Mouse (Mus musculus) liver, adult 2 months (tissue): Measurements from ENCODE around the gene Pank2. TPM values are rescaled to one million over a fixed set of nuclear protein-coding genes. Genes with fewer than 3 reads are reported as not detected.
"Not testable (repeated sequence)": the region's sequence is repeated elsewhere in the genome, so short reads cannot be mapped to it uniquely, and the experiment has no call there.

ENCODE experiments used
- DNase-seq: peaks from one replicate; pipeline ENCODE4 v3.0.0-alpha.2; 2011; ENCODE audit warnings: low read depth, low spot score; ENCODE audit errors: extremely low read depth
- H3K27ac ChIP-seq: fragments of 200-500 bp; replicated peaks from 2 replicates; pipeline ENCODE4 v1.5.1; 2012; ENCODE audit warnings: low read depth, mild to moderate bottlenecking, control low read depth, inconsistent platforms, low read length; ENCODE audit not compliant: insufficient read depth
- H3K27me3 ChIP-seq: fragments of 200-500 bp; 2 replicates; pipeline ENCODE4 v1.6.1; 2012; ENCODE audit warnings: mild to moderate bottlenecking, moderate library complexity, low read length, inconsistent platforms; ENCODE audit not compliant: control insufficient read depth, insufficient read depth
- H3K36me3 ChIP-seq: fragments of 200-500 bp; 2 replicates; pipeline ENCODE4 v1.6.1; 2012; ENCODE audit warnings: low read length, inconsistent platforms; ENCODE audit not compliant: control insufficient read depth, insufficient read depth
- H3K4me1 ChIP-seq: fragments of 200-500 bp; 2 replicates; pipeline ENCODE4 v1.6.1; 2011; ENCODE audit warnings: low read length; ENCODE audit not compliant: control insufficient read depth, insufficient read depth
- H3K4me3 ChIP-seq: fragments of 200-500 bp; 2 replicates; pipeline ENCODE4 v1.5.1; 2011; ENCODE audit warnings: low read depth, mild to moderate bottlenecking, control low read depth, low read length, moderate library complexity; ENCODE audit not compliant: insufficient read depth
- H3K79me2 ChIP-seq: fragments of 200-500 bp; 2 replicates; pipeline ENCODE4 v1.6.1; 2012; ENCODE audit warnings: inconsistent platforms, mild to moderate bottlenecking, low read length, moderate library complexity; ENCODE audit not compliant: control insufficient read depth, insufficient read depth
- H3K9ac ChIP-seq: fragments of 200-500 bp; 2 replicates; pipeline ENCODE4 v1.6.1; 2012; ENCODE audit warnings: low read depth, mild to moderate bottlenecking, control low read depth, inconsistent platforms, low read length
- CTCF ChIP-seq: fragments of 200-500 bp; IDR thresholded peaks from 2 replicates; pipeline ENCODE4 v1.5.1; 2011; ENCODE audit warnings: low read depth, low read length, control low read depth
- POLR2A ChIP-seq: fragments of 200-500 bp; IDR thresholded peaks from 2 replicates; pipeline ENCODE4 v1.6.1; 2011; ENCODE audit warnings: low read length, control low read depth; ENCODE audit not compliant: insufficient read depth; ENCODE audit errors: extremely low read depth
- whole genome bisulfite sequencing: fragments of 180-500 bp; shearing (Covaris S2); methylation state at CpG from one replicate; pipeline ENCODE4 v1.1.7; 2018; 5-methylcytosine and 5-hydroxymethylcytosine counted together
- polyA plus RNA-seq: library from polyadenylated mRNA; depleted of rRNA; stranded (reverse); fragments of >200 nt; gene quantifications from 2 replicates; pipeline ENCODE4 v1.2.3, GENCODE M21; 2012
- total RNA-seq: library from RNA; depleted of rRNA; stranded (reverse); fragments of >200 nt; gene quantifications from 2 replicates; pipeline ENCODE4 v1.2.3, GENCODE M21; 2014

The Pank2 gene
- total and polyA plus RNA-seq, 2 experiments: 6.1 to 16.0 TPM

GRCm38 (mm10) chr2:131222562-131222961 is 39.7 kb upstream of the Pank2 start:
- WGBS: 26% methylated on average over 5 of the region's 5 CpGs

DNA sequence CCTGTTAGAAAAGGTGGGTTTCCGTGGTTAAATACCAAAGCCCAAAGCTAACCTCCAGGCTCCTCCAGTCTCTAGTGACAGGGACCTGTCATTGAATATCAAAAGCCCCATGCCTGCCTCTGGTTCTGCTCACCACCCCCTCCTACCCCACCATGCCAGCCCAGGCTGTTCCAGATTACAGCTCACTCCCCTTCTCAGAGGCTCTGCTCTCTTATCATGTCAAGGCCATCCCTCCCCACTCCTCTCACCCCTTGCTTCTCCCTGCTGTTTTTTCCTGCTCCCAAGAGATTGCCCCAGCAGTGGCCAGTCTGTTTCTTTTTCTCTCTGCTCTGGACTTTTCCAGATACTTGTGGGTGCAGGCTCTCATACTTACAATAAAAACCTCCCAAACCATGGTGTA is 38.7 kb upstream of the Pank2 start:
- H3K9ac ChIP-seq: no peak overlapping the region
- no peak for TF ChIP-seq POLR2A
- TF ChIP-seq CTCF: no peak
- H3K27me3 ChIP-seq: no peaks in the 10 kb centered on the region
- WGBS: 96% methylated on average over 1 of the region's 1 CpGs
- no peak overlapping the region for H3K27ac ChIP-seq
- H3K79me2 ChIP-seq: no peaks in the 10 kb centered on the region
- no peak overlapping the region for H3K4me3 ChIP-seq
- H3K4me1 ChIP-seq: peaks cover 14% of the 10 kb centered on the region
- no peak for DNase-seq
- no peaks in the 10 kb centered on the region for H3K36me3 ChIP-seq

More at GRCm38 (mm10) chr2:131222562-131222961, 39.7 kb upstream of the Pank2 start:
- Histone ChIP-seq H3K4me3 (no peak overlapping the region), H3K27me3 (no peaks in the 10 kb centered on the region), H3K79me2 (no peaks in the 10 kb centered on the region), H3K4me1 (peaks cover 14% of the 10 kb centered on the region), H3K27ac (peak overlapping the region; percentile 74), H3K9ac (0 out of 2 replicates have a peak overlapping the region, but pooled peaks have one; percentile 7), H3K36me3 (no peaks in the 10 kb centered on the region)
- DNase-seq: no peak
- TF ChIP-seq CTCF (no peak), POLR2A (no peak)

DNA sequence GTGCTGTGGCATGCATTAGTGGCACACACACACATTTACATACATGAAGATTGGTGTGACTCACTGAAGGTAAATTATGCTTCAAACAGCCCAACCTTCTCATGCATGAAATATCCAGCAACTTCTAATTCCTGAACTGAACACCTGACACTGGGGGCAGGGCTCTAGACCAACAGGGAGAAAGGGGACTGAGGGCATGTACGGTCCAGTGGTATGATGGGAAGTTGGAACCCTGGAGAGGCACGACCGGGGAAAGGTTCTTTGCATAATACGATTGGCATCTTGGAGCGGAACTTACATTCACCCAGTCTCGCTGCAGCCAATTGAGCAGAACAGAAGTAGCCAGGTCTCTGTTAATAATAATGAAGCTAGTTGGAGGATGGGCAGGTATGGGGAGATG is 37.1 kb upstream of the Pank2 start:
- no peak for TF ChIP-seq CTCF
- no peak for TF ChIP-seq POLR2A
- H3K9ac ChIP-seq: no peak overlapping the region
- H3K36me3 ChIP-seq: no peaks in the 10 kb centered on the region
- H3K79me2 ChIP-seq: no peaks in the 10 kb centered on the region
- no peak overlapping the region for H3K27ac ChIP-seq
- DNase-seq: no peak
- no peak overlapping the region for H3K4me3 ChIP-seq
- 94% methylated on average over 6 of the region's 6 CpGs for WGBS
- no peaks in the 10 kb centered on the region for H3K27me3 ChIP-seq
- peaks cover 14% of the 10 kb centered on the region for H3K4me1 ChIP-seq

DNA sequence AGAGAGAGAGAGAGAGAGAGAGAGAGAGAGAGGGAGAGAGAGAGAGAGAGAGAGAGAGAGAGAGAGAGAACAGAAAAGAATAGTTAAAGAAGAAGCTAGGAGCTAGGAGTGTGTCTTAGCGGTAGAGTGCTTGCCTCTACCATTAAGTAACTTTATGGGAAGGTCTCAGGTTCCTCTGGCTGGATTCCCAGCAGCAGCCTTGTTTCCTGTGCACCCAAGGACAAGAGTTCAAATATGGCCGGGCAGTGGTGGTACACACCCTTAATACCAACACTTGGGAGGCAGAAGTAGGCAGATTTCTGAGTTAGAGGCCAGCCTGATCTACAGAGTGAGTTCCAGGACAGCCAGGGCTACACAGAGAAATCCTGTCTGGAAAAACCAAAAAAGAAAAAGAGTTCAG is 35.6 kb upstream of the Pank2 start:
- peaks cover 12% of the 10 kb centered on the region for H3K4me1 ChIP-seq

DNA sequence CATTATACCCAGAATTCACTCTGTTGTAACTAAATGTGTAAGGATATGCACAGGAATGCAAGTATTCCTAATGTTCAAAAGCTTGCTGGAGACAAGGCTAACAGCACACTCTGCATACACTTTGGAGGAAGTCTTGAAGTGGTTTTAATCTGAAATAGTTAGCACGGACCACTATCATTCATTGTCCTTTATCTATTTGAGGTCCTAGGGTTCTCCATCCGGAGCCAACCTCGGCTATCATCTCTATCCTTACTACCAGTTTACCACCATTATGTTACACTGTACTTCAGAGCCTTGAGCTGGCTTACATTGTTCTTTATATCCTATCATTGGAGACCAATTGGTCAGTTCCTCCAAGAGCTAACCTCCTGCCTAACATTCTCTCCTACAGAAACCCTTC is 35.1 kb upstream of the Pank2 start:
- Histone ChIP-seq H3K36me3 (no peaks in the 10 kb centered on the region), H3K4me1 (peaks cover 9% of the 10 kb centered on the region), H3K79me2 (no peaks in the 10 kb centered on the region), H3K27me3 (no peaks in the 10 kb centered on the region), H3K4me3 (no peak overlapping the region), H3K27ac (no peak overlapping the region), H3K9ac (no peak overlapping the region)
- WGBS: 77% methylated on average over 3 of the region's 3 CpGs
- no peak for TF ChIP-seq CTCF
- TF ChIP-seq POLR2A: no peak
- DNase-seq: no peak

More for the DNA sequence above, 35.6 kb upstream of the Pank2 start:
- H3K36me3 ChIP-seq, H3K9ac ChIP-seq, DNase-seq, H3K4me3 ChIP-seq, H3K27me3 ChIP-seq, H3K79me2 ChIP-seq, H3K27ac ChIP-seq: not testable (repeated sequence)
- WGBS: 32% methylated on average over 2 of the region's 2 CpGs

GRCm38 (mm10) chr2:131232558-131232957 is 29.7 kb upstream of the Pank2 start:
- no peak for DNase-seq

More at GRCm38 (mm10) chr2:131232558-131232957, 29.7 kb upstream of the Pank2 start:
- Histone ChIP-seq H3K27me3 (no peaks in the 10 kb centered on the region), H3K79me2 (peaks cover 18% of the 10 kb centered on the region), H3K27ac (no peak overlapping the region), H3K4me3 (no peak overlapping the region), H3K4me1 (peaks cover 11% of the 10 kb centered on the region), H3K9ac (no peak overlapping the region), H3K36me3 (peaks cover 11% of the 10 kb centered on the region)
- TF ChIP-seq CTCF: no peak
- TF ChIP-seq POLR2A: no peak
- 95% methylated on average over 2 of the region's 2 CpGs for WGBS
